Mouse (Mus musculus): ENCODE data around the gene Sgca. TPM values are rescaled to one million over a fixed set of nuclear protein-coding genes. Genes with fewer than 3 reads are reported as not detected.

The Sgca gene
- not detected for total RNA-seq (2023)

DNA sequence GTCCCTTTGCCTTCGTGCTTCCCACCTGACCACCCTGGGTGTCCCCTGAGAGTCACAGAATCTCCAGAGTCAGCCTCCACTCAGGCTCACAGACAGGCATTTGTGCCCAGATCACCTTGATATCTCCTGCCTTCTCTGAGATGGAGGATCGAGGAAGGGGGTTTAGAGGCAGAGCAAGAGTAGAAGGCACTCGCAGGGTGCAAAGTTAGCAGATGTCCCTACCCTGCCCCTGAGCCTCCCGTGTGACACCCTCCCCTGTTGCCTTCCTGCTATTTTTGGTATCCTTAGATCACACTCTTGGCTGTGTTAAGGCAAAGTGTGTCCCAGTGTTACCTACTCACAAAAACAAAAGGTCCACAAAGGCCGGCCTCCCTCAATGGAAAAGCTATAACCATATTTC lies at the start of gene Sgca:
Gene Sgca (minus strand): TSS at position 129 of the 400 bp plus-strand sequence.

DNA sequence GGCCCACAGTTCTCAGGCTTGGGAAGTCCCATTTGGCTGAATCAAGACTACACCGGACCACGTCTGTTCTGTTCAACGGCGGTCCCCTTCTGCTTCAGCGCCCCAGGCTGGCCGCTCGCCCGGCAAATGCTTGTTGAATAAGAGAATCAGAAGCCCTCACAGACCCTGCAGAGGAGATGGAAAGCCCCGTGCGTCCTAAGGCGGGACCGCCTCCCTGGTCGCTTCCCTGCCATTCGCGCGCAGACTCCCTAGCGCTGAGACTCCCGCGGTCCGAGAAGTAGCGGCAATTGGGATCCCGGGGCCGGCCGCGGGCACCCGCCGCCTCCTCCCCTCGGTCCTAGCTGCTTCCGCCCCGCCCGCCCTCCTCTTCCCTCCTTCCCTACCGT lies 33.5 kb upstream of the Sgca start, which contains the start of gene Samd14:
Gene Samd14 (plus strand): TSS at position 251 of the 386 bp plus-strand sequence.

DNA sequence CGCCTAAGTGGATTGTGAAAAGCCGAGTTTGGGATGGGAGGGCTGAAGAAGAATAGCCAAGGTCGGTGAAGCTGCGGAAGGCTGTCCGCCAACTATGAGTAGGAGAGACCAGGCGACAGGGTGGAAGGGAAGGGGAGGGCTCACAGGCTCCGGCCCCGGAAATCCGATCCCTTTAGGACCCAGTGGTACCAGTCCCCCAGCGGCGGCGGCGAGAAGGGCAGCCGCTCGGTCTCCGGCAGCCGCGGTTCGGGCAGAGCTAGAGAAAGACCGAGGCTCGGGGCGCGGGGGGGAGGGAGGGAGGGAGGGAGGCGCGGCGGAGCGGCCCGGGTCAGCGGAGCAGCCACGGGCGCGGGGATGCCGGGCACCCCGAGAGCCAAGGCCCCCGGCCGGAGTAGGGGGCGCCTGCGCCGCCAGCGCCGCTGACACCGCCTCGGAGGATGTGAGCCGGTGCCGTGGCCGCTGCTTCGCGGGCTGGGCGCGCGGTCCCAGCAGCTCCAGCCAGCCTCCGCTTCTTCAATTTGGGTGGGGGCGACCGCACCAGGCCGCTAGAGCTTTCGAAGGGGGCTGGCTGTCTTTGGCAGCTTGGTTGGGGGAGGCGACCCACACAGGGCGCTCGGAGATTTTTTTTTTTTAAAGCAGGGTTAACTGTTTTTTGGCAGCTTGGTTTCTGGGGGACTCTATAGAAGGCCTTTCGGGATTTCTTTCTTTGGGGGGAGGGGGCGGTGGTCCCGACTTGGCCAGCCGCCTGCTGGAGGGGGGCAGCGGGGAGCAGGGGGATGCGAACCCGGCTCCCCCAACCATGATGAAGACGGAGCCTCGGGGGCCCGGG lies 14.8 kb upstream of the Sgca start, which contains the start of gene Ppp1r9b:
Gene Ppp1r9b (plus strand): TSS at position 287 of the 829 bp plus-strand sequence.

DNA sequence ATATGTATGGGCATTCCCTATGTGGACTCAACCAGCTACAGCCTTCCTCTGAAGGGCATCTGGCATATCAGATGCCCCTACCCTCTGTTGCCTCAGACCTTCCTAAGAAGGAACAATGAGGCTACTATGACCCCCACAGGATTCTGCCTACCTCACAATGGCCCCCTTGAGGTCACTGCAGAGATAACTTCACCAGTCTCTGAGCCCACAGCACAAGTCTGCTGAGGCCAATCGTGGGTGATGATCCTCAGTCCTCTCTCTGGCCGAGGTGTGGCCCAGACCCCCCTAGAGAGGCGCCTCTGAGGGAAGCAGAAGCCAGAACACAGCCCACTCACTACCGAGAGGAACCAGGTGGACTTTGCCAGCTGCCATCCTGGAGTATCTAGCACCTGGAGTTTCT lies 8.7 kb downstream of the Sgca start, which contains the start of gene Hils1:
Gene Hils1 (plus strand): TSS at position 175 of the 400 bp plus-strand sequence.

DNA sequence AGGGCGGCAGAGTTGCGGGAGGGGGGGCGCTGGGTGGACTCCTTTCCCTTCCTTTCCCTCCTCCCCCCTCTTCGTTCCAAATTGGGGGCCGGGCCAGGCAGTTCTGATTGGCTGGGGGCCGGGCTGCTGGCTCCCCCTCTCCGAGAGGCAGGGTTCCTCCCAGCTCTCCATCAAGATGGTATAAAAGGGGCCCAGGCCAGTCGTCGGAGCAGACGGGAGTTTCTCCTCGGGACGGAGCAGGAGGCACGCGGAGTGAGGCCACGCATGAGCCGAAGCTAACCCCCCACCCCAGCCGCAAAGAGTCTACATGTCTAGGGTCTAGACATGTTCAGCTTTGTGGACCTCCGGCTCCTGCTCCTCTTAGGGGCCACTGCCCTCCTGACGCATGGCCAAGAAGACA lies 40.1 kb downstream of the Sgca start, which contains the start of gene Col1a1:
Gene Col1a1 (plus strand): TSS at position 180 of the 400 bp plus-strand sequence.

Other genes starting within 250 kb of the Sgca start
- not detected for gene Cdc34b, start 234.5 kb downstream of the Sgca start, total RNA-seq (2023)
- gene Tmem92, start 193.6 kb downstream of the Sgca start, total RNA-seq (2023) = not detected
- gene Col1a1, start 40.1 kb downstream of the Sgca start, total RNA-seq (2023) = 0.73 TPM
- gene Hils1, start 8.7 kb downstream of the Sgca start, total RNA-seq (2023) = not detected
- gene Ppp1r9b, start 14.7 kb upstream of the Sgca start, total RNA-seq (2023) = 131 TPM
- 0.52 TPM for gene Samd14, start 33.6 kb upstream of the Sgca start, total RNA-seq (2023)
- gene Pdk2, start 65.0 kb upstream of the Sgca start, total RNA-seq (2023) = 13.4 TPM
- gene Itga3, start 100.5 kb upstream of the Sgca start, total RNA-seq (2023) = 2.4 TPM
- gene Dlx3, start 143.8 kb upstream of the Sgca start, total RNA-seq (2023) = not detected
- gene Dlx4, start 169.9 kb upstream of the Sgca start, total RNA-seq (2023) = not detected

All from CD8-positive naive resting alpha-beta T cell, adult 57 days (primary cell).